Mouse (Mus musculus) spleen, embryonic (tissue): ENCODE data around the gene Fam189a1.

Experiments used
- CTCF ChIA-PET: fragments of 350-600 bp; sonication (Branson Sonifier 250); formaldehyde crosslinking; loops from one replicate; lab custom pipeline; 2022; lab: Charles Lee

The Fam189a1 gene

GRCm38 (mm10) chr7:64882243-64882642 is 274.1 kb downstream of the Fam189a1 start:
- CTCF ChIA-PET: no interaction called here

- CTCF ChIA-PET: no interaction called here
Measured at GRCm38 (mm10) chr7:64881387-64881786, 275.0 kb downstream of the Fam189a1 start.

GRCm38 (mm10) chr7:64880415-64880814 is 276.0 kb downstream of the Fam189a1 start:
- CTCF ChIA-PET: no interaction called here

GRCm38 (mm10) chr7:64874941-64875340 is 281.4 kb downstream of the Fam189a1 start:
- CTCF ChIA-PET: no interaction called here

GRCm38 (mm10) chr7:64873266-64873665 is 283.1 kb downstream of the Fam189a1 start:
- CTCF ChIA-PET: interaction anchor here (0.6 to 0.7 kb wide), 2 partner anchors 690 to 699 kb away, joined by 4 to 8 read pairs; no protein-coding TSS in a partner anchor

GRCm38 (mm10) chr7:64872743-64873241 is 283.6 kb downstream of the Fam189a1 start, which contains the start of gene Nsmce3:
Gene Nsmce3, minus strand, starts transcription at chr7:64872997.
- CTCF ChIA-PET: interaction anchor here (0.6 to 0.7 kb wide), 2 partner anchors 690 to 699 kb away, joined by 4 to 8 read pairs; no protein-coding TSS in a partner anchor

- CTCF ChIA-PET: interaction anchor here (0.5 to 0.6 kb wide), 2 partner anchors 1018 to 1933 kb away, joined by 3 to 5 read pairs; no protein-coding TSS in a partner anchor
Measured at GRCm38 (mm10) chr7:64871987-64872742, 284.2 kb downstream of the Fam189a1 start.

GRCm38 (mm10) chr7:64869549-64870065 is 286.8 kb downstream of the Fam189a1 start:
- CTCF ChIA-PET: no interaction called here

GRCm38 (mm10) chr7:64863538-64863937 is 292.8 kb downstream of the Fam189a1 start:
- CTCF ChIA-PET: interaction anchor here (0.6 kb wide), 1 partner anchor 122 kb away, joined by 12 read pairs; no protein-coding TSS in a partner anchor

- CTCF ChIA-PET: interaction anchor here (0.6 kb wide), 1 partner anchor 122 kb away, joined by 12 read pairs; no protein-coding TSS in a partner anchor
Measured at GRCm38 (mm10) chr7:64862978-64863377, 293.4 kb downstream of the Fam189a1 start.

GRCm38 (mm10) chr7:64856526-64857082 is 299.8 kb downstream of the Fam189a1 start:
- CTCF ChIA-PET: no interaction called here

- CTCF ChIA-PET: no interaction called here
Measured at GRCm38 (mm10) chr7:64855976-64856375, 300.4 kb downstream of the Fam189a1 start.

GRCm38 (mm10) chr7:64855389-64855927 is 300.9 kb downstream of the Fam189a1 start:
- CTCF ChIA-PET: no interaction called here

- CTCF ChIA-PET: no interaction called here
Measured at GRCm38 (mm10) chr7:64850791-64851190, 305.6 kb downstream of the Fam189a1 start.

GRCm38 (mm10) chr7:64847366-64847899 is 308.9 kb downstream of the Fam189a1 start:
- CTCF ChIA-PET: no interaction called here

GRCm38 (mm10) chr7:64846061-64846460 is 310.3 kb downstream of the Fam189a1 start:
- CTCF ChIA-PET: no interaction called here

- CTCF ChIA-PET: interaction anchor here (0.7 kb wide), 1 partner anchor 33 kb away, joined by 3 read pairs; no protein-coding TSS in a partner anchor
Measured at GRCm38 (mm10) chr7:64840946-64841659, 315.3 kb downstream of the Fam189a1 start.

GRCm38 (mm10) chr7:64840576-64840895 is 315.8 kb downstream of the Fam189a1 start:
- CTCF ChIA-PET: interaction anchor here (0.7 kb wide), 1 partner anchor 32 kb away, joined by 3 read pairs; no protein-coding TSS in a partner anchor

GRCm38 (mm10) chr7:64839801-64840575 is 316.4 kb downstream of the Fam189a1 start:
- CTCF ChIA-PET: interaction anchor here (0.7 kb wide), 1 partner anchor 32 kb away, joined by 3 read pairs; no protein-coding TSS in a partner anchor

GRCm38 (mm10) chr7:64839281-64839680 is 317.1 kb downstream of the Fam189a1 start:
- CTCF ChIA-PET: no interaction called here
